Mouse (Mus musculus): ENCODE measurements around the gene Tuba3a. TPM values are rescaled to one million over a fixed set of nuclear protein-coding genes. Genes with fewer than 3 reads are reported as not detected.

Gene Tuba3a
- polyA plus RNA-seq, 1 experiment from 2014 or later, result 0.19 TPM

DNA sequence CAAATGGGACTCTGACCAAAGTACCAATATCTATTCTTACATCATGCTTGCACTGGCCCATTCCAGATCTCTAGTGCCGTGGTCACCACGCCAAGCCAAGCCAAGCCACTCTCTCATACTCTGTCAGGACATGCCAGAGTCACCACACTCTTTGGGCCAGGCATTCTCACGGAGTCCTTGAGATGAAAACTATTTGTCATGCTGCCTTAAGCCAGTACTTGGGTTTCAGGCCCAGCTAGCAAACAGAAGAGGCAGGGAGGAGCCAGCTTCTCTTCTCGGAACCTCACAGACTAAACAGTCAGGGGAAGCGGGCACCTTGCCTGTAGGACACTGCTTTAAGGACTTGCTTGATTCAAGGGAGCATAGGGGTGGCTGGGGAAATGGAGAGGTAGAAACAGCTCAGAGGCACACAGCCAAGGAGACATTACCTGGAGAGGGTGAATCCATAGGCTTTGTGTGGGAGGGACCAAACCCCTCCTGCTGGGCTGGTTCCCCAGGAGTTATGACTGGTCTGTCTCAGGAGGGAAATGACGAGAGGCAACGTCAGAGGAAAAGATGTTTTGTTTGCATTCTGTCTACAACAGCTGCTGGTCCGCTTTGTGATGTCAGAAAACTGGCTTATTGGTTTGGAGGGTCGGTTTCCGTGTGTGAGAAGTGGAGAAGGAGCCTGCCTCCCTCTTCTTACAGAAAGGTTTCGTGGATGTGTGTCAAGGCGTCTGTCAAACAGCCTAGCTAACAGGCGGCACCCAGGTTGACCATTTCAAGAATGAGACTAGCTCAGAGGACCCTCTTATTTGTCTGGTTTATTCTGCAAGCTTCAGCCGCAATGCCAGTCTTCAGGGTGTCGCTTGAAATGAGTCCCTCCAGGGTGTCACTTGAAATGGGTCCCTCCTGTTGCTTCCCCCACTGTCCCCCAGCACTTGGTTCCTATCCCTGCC, 33.4 kb upstream of the Tuba3a start:
- no peak overlapping the region for H3K9ac ChIP-seq
- no peaks in the 10 kb centered on the region for H3K9me3 ChIP-seq (replicated peaks)
- 68% methylated on average over 15 of the region's 15 CpGs for WGBS
- no peak overlapping the region for H3K27ac ChIP-seq
- H3K4me2 ChIP-seq, result no peak overlapping the region
- H3K4me3 ChIP-seq (replicated peaks), result no peak overlapping the region
- ATAC-seq (replicated peaks; ENCODE audit: low FRiP score), result no peak
- peaks cover 21% of the 10 kb centered on the region for H3K4me1 ChIP-seq
- no peaks in the 10 kb centered on the region for H3K36me3 ChIP-seq
- peaks cover 41% of the 10 kb centered on the region for H3K27me3 ChIP-seq

DNA sequence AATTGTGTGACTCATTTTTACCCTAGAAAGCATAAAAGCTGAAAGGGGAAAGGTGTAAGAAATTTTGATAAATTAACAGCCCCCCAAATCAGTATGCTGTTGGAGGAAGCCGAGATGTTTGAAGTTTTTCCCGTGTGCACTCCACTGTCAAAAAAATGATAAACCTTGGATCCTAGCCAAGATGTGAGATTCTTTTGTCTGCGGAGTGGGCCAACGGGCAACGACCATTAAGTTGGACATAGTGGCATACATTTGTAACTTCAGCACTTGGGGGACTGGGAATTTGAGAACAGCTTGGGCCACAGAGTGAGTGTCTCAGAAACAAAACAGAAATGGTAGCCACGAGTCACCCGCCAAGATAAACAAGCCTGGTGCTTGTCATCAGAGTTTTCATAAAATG, 31.2 kb upstream of the Tuba3a start:
- WGBS, result 56% methylated on average over 7 of the region's 7 CpGs
- H3K4me2 ChIP-seq, result no peak overlapping the region

DNA sequence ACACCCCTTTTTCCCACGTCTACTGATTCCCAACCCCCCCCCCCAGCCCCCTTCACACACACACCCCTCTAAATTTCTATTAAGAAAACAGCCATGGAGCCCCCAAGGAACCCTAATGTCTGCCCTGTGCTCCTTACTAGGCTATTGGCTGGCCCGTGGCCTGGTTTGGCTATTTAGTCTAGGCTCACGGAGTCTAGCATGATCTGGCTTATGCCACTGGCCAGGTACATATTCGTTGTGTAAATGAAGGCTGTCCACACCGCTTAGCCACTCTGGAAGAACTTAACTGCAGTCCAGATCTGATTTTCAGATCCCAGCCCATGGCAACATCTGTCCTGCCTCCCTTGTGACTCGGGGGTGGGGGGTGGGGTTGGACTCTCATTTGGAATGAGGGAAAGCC, 28.9 kb upstream of the Tuba3a start:
- no peak for ATAC-seq (replicated peaks; ENCODE audit: low FRiP score)
- H3K9me3 ChIP-seq (replicated peaks), result no peaks in the 10 kb centered on the region
- peaks cover 20% of the 10 kb centered on the region for H3K36me3 ChIP-seq
- no peak overlapping the region for H3K27ac ChIP-seq
- H3K9ac ChIP-seq, result no peak overlapping the region
- WGBS, result 69% methylated on average over 6 of the region's 6 CpGs
- H3K27me3 ChIP-seq, result peaks cover 2% of the 10 kb centered on the region; the same call in 1 of the 2 replicates
- peaks cover 37% of the 10 kb centered on the region for H3K4me1 ChIP-seq
- H3K4me2 ChIP-seq, result no peak overlapping the region
- no peak overlapping the region for H3K4me3 ChIP-seq (replicated peaks)

More for the DNA sequence above, 31.2 kb upstream of the Tuba3a start:
- no peak overlapping the region for H3K4me3 ChIP-seq (replicated peaks)
- no peaks in the 10 kb centered on the region for H3K9me3 ChIP-seq (replicated peaks)
- H3K27me3 ChIP-seq, result peaks cover 25% of the 10 kb centered on the region
- no peak overlapping the region for H3K27ac ChIP-seq
- ATAC-seq (replicated peaks; ENCODE audit: low FRiP score), result no peak
- H3K9ac ChIP-seq, result no peak overlapping the region
- peaks cover under 1% of the 10 kb centered on the region for H3K36me3 ChIP-seq
- H3K4me1 ChIP-seq, result peaks cover 43% of the 10 kb centered on the region

DNA sequence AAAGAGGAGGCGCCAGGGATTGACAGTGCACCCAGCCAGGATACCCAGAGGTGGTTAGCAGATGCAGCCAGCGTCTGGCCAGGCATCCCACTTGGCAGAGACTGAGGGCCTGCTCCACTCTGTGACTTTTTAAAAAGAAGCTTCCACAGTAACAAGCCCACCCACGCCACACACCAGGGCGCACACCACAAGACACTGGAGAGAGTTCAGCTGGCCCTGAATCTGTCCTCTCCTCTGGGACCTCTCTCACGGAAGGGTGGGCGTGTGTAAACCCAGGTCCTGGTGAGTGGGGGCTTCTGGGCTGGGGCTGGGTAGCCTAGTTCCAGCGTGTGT, 28.4 kb upstream of the Tuba3a start:
- WGBS, result 37% methylated on average over 7 of the region's 7 CpGs
- Histone ChIP-seq H3K4me2 (peak overlapping the region; percentile 86), H3K4me3 (replicated peaks) (peak overlapping the region; percentile 64), H3K36me3 (peaks cover 25% of the 10 kb centered on the region), H3K4me1 (peaks cover 39% of the 10 kb centered on the region), H3K27ac (peak overlapping the region; percentile 84), H3K27me3 (no peaks in the 10 kb centered on the region), H3K9ac (peak overlapping the region; percentile 74), H3K9me3 (replicated peaks) (no peaks in the 10 kb centered on the region)
- peak; percentile 10 for ATAC-seq (replicated peaks; ENCODE audit: low FRiP score)

DNA sequence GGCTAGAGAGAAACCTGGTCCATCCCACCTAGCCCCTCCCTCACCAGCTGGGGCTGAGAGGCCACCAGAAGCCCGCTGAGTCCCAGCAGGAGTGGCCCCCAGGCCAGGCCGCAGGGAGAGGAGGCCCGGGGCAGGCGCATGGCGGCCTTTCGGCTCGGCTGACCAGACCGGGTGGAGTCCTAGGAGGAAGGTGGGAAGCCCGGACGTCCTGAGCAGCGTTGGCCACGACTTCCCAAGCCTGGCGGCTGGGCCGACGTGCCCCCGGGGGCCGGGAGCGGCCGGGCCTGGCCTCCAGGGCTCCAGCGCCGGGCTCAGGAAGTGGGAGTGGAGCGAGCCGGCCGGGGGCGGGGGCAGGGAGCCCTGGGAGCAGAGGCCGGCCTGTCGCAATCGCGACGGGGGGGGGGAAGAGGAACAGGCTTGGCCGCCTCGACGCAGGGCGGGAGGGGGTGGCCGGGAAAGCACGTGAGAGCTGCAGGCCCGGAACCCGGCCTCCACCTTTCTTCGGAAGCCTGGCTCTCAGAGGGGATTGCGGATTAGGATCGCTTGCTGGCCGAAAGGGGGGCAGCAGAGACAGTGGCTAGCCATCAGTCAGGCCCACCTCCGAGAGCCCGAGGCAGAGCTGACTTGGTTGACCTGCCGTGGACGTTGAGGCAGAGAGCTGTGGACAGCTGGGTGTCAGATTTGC, 27.8 kb upstream of the Tuba3a start, which contains the start of gene Ltbr:
TSS of gene Ltbr (minus strand) at position 340 of the 685 bp plus-strand sequence.
- Histone ChIP-seq H3K36me3 (peaks cover 28% of the 10 kb centered on the region), H3K27me3 (no peaks in the 10 kb centered on the region), H3K9ac (peak within 1 kb of the TSS; percentile 74), H3K4me2 (peak within 1 kb of the TSS; percentile 86), H3K4me3 (replicated peaks) (peak within 1 kb of the TSS; percentile 64), H3K9me3 (replicated peaks) (no peaks in the 10 kb centered on the region), H3K4me1 (peaks cover 43% of the 10 kb centered on the region), H3K27ac (peak within 1 kb of the TSS; percentile 84)
- ATAC-seq (replicated peaks; ENCODE audit: low FRiP score), result peak; percentile 88
- WGBS, result under 1% methylated on average over 41 of the region's 46 CpGs

DNA sequence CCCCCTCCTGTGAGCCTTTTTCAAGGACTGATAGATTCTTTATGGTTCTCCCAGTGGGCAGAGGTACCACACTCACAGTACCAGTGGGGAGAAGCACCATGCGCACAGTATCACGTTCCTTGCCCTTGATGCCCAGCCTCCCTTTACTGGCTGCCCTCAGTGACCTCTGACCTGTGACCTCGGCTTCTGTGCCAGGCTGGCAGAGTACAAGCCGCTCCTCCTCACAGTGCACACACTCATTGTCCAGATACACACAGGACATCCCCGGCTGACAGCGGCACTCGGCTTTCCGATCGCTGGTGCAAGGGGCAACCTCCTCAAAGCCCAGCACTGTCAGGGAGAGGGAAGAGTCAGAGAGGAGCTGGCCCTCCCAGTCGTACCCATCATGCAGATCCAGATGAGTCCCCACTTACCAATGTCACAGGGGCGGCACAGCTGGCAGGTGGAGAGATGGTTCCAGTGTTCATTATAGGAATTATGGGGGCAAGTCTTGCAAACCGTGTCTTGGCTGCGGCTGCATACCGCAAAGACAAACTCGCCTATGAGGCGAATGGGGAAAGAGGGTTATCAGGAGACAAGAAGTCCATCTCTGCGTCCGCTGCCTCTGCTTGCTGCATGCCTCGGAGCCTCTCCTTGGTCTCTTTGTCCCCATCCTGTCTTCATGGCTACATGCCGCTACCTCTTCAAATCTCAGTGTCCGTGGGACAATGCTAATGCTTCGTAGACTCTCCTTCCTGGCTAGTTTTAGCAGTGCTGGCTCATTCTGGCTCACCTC, 26.9 kb upstream of the Tuba3a start:
- Histone ChIP-seq H3K9ac (peak overlapping the region; percentile 74), H3K4me2 (peak overlapping the region; percentile 86), H3K36me3 (peaks cover 38% of the 10 kb centered on the region), H3K9me3 (replicated peaks) (no peaks in the 10 kb centered on the region), H3K4me1 (peaks cover 44% of the 10 kb centered on the region), H3K27me3 (no peaks in the 10 kb centered on the region), H3K27ac (peak overlapping the region; percentile 84), H3K4me3 (replicated peaks) (peak overlapping the region; percentile 64)
- 50% methylated on average over 22 of the region's 22 CpGs for WGBS
- ATAC-seq (replicated peaks; ENCODE audit: low FRiP score), result 0 out of 2 replicates have a peak, but pooled peaks have one; percentile 17

DNA sequence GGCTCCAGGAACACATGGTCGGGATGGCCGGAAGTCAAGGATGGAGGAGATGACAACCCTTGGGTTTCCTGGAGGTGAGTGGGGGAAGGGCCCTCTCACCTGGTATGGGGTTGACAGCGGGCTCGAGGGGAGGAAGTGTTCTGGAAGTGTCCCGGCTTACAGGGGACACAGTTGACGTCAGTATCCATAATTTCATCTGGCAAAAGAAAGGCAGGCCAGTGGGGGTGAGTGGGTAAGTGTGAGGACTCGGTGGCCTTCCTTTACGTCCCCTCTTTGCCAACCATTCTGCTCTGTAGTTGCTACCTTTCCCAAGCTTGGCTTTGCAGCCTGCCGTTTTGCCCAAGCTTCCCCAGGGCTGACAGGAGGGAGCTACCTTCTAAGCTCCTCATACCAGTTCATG, 26.3 kb upstream of the Tuba3a start:
- Histone ChIP-seq H3K36me3 (peaks cover 41% of the 10 kb centered on the region), H3K9me3 (replicated peaks) (no peaks in the 10 kb centered on the region), H3K27ac (no peak overlapping the region), H3K4me3 (replicated peaks) (peak overlapping the region; percentile 64), H3K4me2 (peak overlapping the region; percentile 86), H3K4me1 (peaks cover 44% of the 10 kb centered on the region), H3K27me3 (no peaks in the 10 kb centered on the region), H3K9ac (peak overlapping the region; percentile 74)
- WGBS, result 78% methylated on average over 9 of the region's 9 CpGs
- ATAC-seq (replicated peaks; ENCODE audit: low FRiP score), result no peak

DNA sequence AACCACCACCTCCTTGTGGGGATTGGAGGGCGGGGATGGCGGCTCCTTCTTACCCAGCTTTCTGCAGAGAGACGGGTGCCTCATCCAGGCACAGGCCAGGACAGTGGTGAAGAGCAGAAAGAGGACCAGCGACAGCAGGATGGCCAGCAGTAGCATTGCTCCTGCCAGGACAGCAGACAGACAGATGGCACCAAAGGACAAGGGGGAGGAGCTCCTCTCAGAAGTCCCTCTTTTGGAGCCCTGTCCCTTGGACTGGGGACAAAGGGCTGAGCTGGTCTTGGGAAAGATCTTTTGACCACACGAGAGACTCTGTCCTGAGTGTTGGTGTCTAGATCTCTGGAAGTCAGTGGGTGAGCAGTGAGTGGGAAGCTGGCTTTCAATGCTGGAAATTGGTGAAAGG, 23.6 kb upstream of the Tuba3a start:
- Histone ChIP-seq H3K9me3 (replicated peaks) (no peaks in the 10 kb centered on the region), H3K4me1 (peaks cover 38% of the 10 kb centered on the region), H3K9ac (no peak overlapping the region), H3K4me2 (no peak overlapping the region), H3K4me3 (replicated peaks) (no peak overlapping the region), H3K27ac (no peak overlapping the region), H3K27me3 (no peaks in the 10 kb centered on the region), H3K36me3 (peaks cover 55% of the 10 kb centered on the region)
- WGBS, result 54% methylated on average over 5 of the region's 5 CpGs
- ATAC-seq (replicated peaks; ENCODE audit: low FRiP score), result no peak

DNA sequence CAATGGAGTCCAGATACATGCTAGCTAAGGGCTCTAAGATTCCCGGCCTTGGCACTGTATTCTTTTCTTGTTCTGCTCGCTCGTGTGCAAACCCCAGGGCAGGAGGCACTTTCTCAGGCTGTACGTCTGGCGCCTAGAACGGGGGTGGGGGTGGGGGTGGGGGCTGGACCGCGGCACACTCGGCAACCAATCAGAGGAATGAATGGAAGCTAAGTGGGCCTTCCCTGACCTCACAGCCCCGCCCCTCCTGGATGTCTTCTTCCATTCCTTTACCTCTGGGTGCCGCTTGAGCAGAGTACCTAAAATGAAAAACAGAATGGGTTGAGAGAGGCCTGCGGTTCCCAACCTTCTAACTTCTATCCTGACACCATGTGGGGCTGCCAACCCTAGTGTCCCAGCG, 23.1 kb upstream of the Tuba3a start:
- Histone ChIP-seq H3K9ac (no peak overlapping the region), H3K27me3 (no peaks in the 10 kb centered on the region), H3K4me3 (replicated peaks) (no peak overlapping the region), H3K27ac (no peak overlapping the region), H3K4me2 (no peak overlapping the region), H3K4me1 (peaks cover 34% of the 10 kb centered on the region), H3K9me3 (replicated peaks) (no peaks in the 10 kb centered on the region), H3K36me3 (peaks cover 55% of the 10 kb centered on the region)
- peak; percentile 13; the same call in 1 of the 2 replicates for ATAC-seq (replicated peaks; ENCODE audit: low FRiP score)
- whole genome bisulfite sequencing, result 22% methylated on average over 13 of the region's 13 CpGs

DNA sequence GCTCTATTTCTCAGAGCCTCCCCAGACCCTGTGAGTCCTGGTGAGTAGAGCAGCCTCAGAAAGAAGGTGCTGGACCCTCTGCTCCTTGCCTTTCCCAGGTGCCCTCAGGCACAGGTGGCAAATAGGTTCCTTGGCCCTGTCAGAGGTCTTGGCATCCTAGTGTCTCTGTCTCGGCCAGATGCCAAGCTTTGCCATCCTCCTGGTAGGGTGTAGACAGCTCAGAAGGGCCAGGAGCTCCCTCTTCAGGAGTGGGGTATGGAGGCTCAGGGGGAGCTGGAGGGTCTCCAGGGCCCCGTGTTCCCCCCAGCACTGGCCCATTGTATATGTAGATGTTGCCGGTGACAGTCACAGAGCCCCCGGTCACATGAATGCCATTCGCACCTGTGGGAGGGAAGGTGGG, 21.2 kb upstream of the Tuba3a start:
- peaks cover 55% of the 10 kb centered on the region for H3K36me3 ChIP-seq
- H3K4me1 ChIP-seq, result peaks cover 28% of the 10 kb centered on the region
- H3K27me3 ChIP-seq, result no peaks in the 10 kb centered on the region
- ATAC-seq (replicated peaks; ENCODE audit: low FRiP score), result no peak
- no peak overlapping the region for H3K4me3 ChIP-seq (replicated peaks)
- 95% methylated on average over 5 of the region's 5 CpGs for WGBS
- no peak overlapping the region for H3K4me2 ChIP-seq
- H3K27ac ChIP-seq, result no peak overlapping the region
- H3K9ac ChIP-seq, result no peak overlapping the region
- H3K9me3 ChIP-seq (replicated peaks), result no peaks in the 10 kb centered on the region

DNA sequence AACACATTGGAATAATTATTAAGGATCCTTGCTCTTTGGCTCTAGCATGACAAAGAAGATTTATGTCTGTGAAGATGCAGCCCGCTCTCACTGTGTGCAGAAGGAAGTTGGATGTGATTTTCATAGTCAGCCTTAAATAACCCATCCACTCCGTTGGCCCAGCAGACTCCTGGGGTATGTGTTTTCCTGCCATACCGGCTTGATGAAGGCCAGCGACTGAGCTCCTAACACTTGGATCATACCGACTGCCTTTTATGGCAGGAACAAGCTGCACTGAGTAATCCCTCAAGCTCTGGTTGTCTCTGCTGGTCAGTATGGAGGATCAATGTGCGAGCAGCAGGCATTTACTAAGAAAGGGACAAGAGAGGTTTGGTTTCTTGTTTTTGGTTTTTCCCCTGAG, 19.6 kb upstream of the Tuba3a start:
- Histone ChIP-seq H3K9me3 (replicated peaks) (no peaks in the 10 kb centered on the region), H3K4me2 (no peak overlapping the region), H3K4me1 (peaks cover 22% of the 10 kb centered on the region), H3K27me3 (no peaks in the 10 kb centered on the region), H3K36me3 (peaks cover 39% of the 10 kb centered on the region), H3K9ac (no peak overlapping the region), H3K27ac (no peak overlapping the region), H3K4me3 (replicated peaks) (no peak overlapping the region)
- WGBS, result 81% methylated on average over 6 of the region's 6 CpGs
- ATAC-seq (replicated peaks; ENCODE audit: low FRiP score), result no peak

Data from kidney, embryonic 15.5 days (tissue).